Mouse (Mus musculus) heart, postnatal 36 days (tissue): ENCODE measurements around the gene Gm17482. TPM values are rescaled to one million over a fixed set of nuclear protein-coding genes. Genes with fewer than 3 reads are reported as not detected.

ENCODE experiments used
- DNase-seq, 2 experiments: peaks; one replicate each; pipeline ENCODE4 v3.0.0; 2021 to 2022
- intact Hi-C: fragments of 180-260 bp; cut with DNase I; formaldehyde crosslinking; loops from one replicate; pipeline ENCODE4 v1.15.1; 2025
- total RNA-seq, 2 experiments: library from RNA; stranded (reverse); gene quantifications; 2 replicates each; pipeline ENCODE4 v1.2.3; 2021

Gm17482 gene
- total RNA-seq, 2 experiments from 2014 or later = not detected

DNA sequence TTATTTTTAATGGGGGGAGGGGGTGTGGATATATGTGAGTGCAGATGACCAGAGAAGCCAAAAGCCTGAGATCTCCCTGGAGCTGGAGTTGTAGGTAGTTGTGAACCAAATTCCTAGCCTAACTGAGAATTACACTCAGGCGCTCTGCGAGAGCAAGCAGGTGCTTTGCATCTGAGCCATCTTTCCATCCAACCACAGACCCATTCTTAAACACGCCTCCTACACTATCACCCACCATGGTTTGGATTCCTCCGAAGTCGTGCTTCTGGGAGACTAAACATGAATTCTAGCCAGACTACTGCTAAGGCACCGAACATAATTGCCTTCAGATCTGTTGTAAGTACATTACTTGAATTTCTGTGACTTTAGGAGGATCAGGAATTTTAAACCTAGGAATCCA is 59.3 kb downstream of the Gm17482 start:
- no peak for DNase-seq
- intact Hi-C loops = no loop called here

- intact Hi-C loops = no loop called here
- no peak for DNase-seq
Observed at GRCm38 (mm10) chr6:115288223-115288622, 61.1 kb downstream of the Gm17482 start.

DNA sequence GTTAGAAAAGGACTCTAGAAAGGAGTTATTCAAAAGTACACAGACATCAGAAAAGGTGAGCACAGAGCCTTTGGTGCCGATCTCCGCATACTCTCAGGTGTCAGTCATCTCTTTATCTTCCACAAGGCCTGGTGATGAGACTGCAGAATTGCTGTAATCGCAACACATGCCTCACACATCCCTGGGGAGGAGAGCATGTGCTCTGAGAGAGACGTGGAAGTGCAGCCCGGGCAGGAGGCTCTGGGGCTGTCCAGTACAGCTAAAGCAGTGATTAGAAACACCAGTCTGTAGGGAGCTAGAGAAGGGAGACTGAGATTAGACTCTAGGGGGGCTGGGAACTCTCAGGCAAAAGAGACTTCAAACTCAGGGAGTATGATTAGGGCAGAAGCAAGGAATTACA is 63.4 kb downstream of the Gm17482 start:
- intact Hi-C loops = no loop called here
- no peak for DNase-seq

DNA sequence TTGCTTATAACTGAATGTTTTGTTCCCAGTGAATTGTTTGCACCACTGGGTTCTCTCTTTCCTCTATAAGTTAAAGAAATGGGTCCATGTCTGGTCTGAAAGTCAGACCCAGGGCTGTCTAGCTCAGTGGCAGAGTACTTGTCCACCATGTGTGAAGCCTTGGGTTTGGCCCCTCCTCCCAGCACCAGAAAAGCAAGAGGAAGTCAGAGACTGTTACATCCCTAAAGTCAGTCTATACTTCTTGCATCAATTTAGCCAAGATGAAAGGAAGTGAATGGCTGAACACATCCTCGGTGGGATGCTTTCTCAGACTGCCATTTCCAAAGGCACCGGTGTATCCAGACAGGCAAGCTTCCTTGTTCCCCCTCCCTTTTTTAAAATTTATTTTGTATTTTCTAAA is 63.9 kb downstream of the Gm17482 start:
- DNase-seq = no peak
- intact Hi-C loops = no loop called here

DNA sequence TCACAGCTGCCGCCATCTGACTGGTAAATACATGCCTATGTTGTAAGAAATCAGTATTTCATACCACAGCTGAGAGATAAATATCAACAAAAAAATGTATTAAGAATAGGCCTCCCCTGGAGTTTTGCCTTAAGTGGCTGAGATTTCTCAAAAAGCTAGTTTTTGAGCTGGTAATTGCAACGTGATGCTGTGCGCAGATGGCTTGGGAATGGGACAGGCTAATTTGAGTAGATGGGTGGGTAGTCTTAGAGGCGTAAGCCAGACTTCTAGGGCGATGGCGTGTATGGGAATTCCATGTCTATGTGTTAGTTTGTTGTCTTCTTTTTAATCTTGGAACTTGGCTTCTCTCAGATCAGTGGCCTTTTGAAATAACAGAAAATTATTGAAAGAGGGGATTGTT is 64.7 kb downstream of the Gm17482 start:
- DNase-seq = no peak
- intact Hi-C loops = no loop called here

DNA sequence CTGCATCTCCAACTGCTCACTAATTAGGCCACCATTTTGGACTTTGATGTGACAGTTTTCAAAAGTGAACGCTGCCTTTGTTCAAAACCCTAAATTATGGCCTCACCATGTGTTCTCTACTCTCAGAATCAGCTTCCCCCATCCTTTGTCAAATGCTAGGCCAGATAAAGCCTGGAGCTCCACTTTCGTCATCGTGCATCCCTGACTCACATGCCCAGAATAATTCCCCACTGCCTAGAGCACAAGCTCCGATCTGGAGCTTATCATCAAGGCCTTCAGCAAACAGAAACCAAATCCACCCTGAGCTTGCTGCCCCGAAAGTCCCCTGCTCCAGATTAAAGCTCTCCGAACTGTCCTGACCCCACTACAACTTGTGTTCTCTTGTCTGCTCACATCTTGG is 65.5 kb downstream of the Gm17482 start:
- no peak for DNase-seq
- intact Hi-C loops = no loop called here

- intact Hi-C loops = no loop called here
- DNase-seq = no peak
Observed at GRCm38 (mm10) chr6:115293877-115294276, 66.7 kb downstream of the Gm17482 start.

DNA sequence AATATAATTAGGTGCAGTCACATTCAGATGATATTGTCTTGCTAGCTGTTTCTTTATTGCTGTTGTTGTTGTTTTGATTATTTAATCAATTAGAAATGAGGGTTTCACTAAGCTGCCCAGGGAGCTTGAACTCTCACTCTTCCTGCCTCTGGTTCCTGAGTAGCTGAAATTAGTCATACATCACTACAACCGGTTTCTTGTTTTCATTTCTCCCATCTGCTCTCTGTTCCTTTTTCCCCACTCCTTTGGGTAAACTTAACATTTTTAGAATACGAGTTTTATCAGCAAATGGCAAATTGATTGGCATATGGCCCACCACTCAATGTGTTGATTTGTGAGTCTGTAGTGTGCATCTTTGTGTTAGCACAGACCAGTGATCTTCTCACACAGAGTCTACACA is 80.0 kb downstream of the Gm17482 start:
- intact Hi-C loops = no loop called here

More for the DNA sequence above, 80.0 kb downstream of the Gm17482 start:
- no peak for DNase-seq

Other genes starting within 250 kb of the Gm17482 start
- gene Tamm41, start 189.5 kb upstream of the Gm17482 start, total RNA-seq = 10 to 100 TPM; 12.7 to 13.2 TPM
- 1 to 10 TPM; 3.4 to 5.7 TPM for gene Syn2, start 92.4 kb upstream of the Gm17482 start, total RNA-seq
- gene Timp4, start 24.9 kb downstream of the Gm17482 start, total RNA-seq = 10 to 100 TPM; 28.0 to 54.6 TPM
- gene Pparg, start 133.6 kb downstream of the Gm17482 start, total RNA-seq = 10 to 100 TPM; 11.4 to 12.5 TPM